Mouse (Mus musculus) bone marrow, adult 2 months (tissue): Measurements from ENCODE around the gene Olfr1564.

Experiments
- CTCF ChIP-seq: fragments of 200-500 bp; IDR thresholded peaks from 2 replicates; pipeline ENCODE4 v1.5.1; 2011; ENCODE audit warnings: low read length, control low read depth; ENCODE audit not compliant: control insufficient read depth, insufficient read depth
- POLR2A ChIP-seq: fragments of 200-500 bp; IDR thresholded peaks from 2 replicates; pipeline ENCODE4 v1.6.1; 2011; ENCODE audit warnings: low read depth, mild to moderate bottlenecking, control low read depth, low read length, borderline replicate concordance; ENCODE audit not compliant: control insufficient read depth

GRCm38 (mm10) chr17:33264376-33264775 lies 42.9 kb upstream of the Olfr1564 start, which contains the start of gene Olfr63:
- TF ChIP-seq CTCF, result no peak
- TF ChIP-seq POLR2A, result no peak
